Mouse (Mus musculus): ENCODE measurements at regions not wholly inside any gene's neighbourhood (a gene's known extent, or its start where the extent isn't known, plus 50 kb on each side); places are given as distances from the start of the nearest gene placed in this dataset.

GRCm38 (mm10) chr13:34576392-34576791 lies 76.9 kb downstream of the Pxdc1 start:
- Histone ChIP-seq H3K4me2 (ENCODE audit: low read depth, low read length) (no peak overlapping the region), H3K4me3 (ENCODE audit: low read depth, low read length) (no peak overlapping the region), H3K4me1 (ENCODE audit: insufficient read depth) (no peaks in the 10 kb centered on the region), H3K9me3 (ENCODE audit: low read length) (no peaks in the 10 kb centered on the region), H3K27me3 (ENCODE audit: insufficient read depth, low read length) (no peaks in the 10 kb centered on the region), H3K36me3 (replicated peaks; ENCODE audit: insufficient read depth, low read length) (no peaks in the 10 kb centered on the region), H3K9ac (replicated peaks) (no peak overlapping the region), H3K27ac (ENCODE audit: low read depth) (no peak overlapping the region)
- ATAC-seq (no peak), DNase-seq (no peak)
- TF ChIP-seq EP300 (IDR thresholded peaks at IDR 0.05; ENCODE audit: low read depth) (no peak), CTCF (IDR thresholded peaks at IDR 0.05; ENCODE audit: low read depth) (no peak)
- 79% methylated on average over 2 of the region's 2 CpGs for WGBS (ENCODE audit: insufficient replicate concordance)

DNA sequence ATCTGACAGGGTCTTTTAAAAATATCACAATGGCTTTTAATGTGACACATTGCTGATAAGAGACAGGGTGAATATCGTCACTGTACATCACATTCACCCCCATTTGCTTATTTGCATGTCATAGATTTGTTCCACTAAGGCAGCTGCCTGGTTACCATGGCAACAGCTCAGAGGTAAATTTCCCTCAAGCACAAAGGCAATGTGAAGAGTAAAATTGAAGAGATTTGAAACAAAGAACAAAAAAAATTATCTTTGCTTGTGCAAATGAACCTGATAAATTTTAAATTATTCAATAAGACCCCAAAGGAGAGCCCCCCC lies 77.3 kb downstream of the Pxdc1 start:
- H3K4me3 ChIP-seq (ENCODE audit: low read depth, low read length): no peak overlapping the region
- H3K9ac ChIP-seq (replicated peaks): no peak overlapping the region
- TF ChIP-seq EP300 (IDR thresholded peaks at IDR 0.05; ENCODE audit: low read depth): no peak
- H3K27me3 ChIP-seq (ENCODE audit: insufficient read depth, low read length): no peaks in the 10 kb centered on the region
- H3K9me3 ChIP-seq (ENCODE audit: low read length): no peaks in the 10 kb centered on the region
- 40% methylated on average over 1 of the region's 1 CpGs for WGBS (ENCODE audit: insufficient replicate concordance)
- DNase-seq (no peak), ATAC-seq (no peak)
- H3K36me3 ChIP-seq (replicated peaks; ENCODE audit: insufficient read depth, low read length): no peaks in the 10 kb centered on the region
- no peak overlapping the region for H3K27ac ChIP-seq (ENCODE audit: low read depth)
- H3K4me2 ChIP-seq (ENCODE audit: low read depth, low read length): no peak overlapping the region
- no peaks in the 10 kb centered on the region for H3K4me1 ChIP-seq (ENCODE audit: insufficient read depth)

DNA sequence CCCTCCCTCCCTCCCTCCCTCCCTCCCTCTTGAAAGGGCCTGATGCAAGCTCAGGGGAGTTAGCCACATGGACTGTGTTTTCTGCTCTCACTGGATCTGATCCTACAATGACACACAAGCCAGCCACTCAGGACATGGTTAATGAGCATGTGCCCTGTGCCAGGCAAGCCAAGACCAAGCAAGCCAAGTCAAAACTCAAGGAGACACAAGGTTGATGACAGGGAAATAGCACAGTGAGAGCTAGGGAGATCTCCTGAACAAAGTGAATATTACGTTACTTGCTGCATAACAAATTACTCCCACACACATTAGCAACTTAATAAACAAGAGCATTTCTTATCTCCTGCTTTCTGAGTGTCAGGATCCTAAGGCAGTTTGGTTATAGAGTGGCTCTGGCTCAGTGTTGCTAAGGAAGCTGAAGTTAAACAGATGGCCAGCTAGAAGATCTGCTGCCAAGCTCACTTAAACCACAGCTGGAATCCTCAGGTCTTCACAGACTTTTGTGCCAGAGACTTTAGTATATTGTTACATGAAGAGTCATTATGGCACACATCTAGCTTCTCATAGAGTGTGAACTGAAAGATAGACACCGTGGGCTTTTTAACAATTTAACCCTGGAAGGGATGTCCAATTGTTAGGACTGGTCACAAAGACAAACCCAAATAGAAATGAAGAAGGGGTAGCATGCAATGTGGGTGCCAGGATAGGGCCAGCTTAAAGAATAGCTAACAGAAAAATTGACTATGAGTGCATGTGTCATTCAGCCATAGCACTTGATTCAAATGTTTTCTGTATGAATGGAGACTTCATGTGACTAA lies 77.9 kb downstream of the Pxdc1 start:
- no peak for TF ChIP-seq EP300 (IDR thresholded peaks at IDR 0.05; ENCODE audit: low read depth)
- no peak for TF ChIP-seq CTCF (IDR thresholded peaks at IDR 0.05; ENCODE audit: low read depth)
- H3K36me3 ChIP-seq (replicated peaks; ENCODE audit: insufficient read depth, low read length): no peaks in the 10 kb centered on the region
- WGBS (ENCODE audit: insufficient replicate concordance): 66% methylated on average over 2 of the region's 2 CpGs
- H3K9me3 ChIP-seq (ENCODE audit: low read length): no peaks in the 10 kb centered on the region
- ATAC-seq (no peak), DNase-seq (no peak)
- no peak overlapping the region for H3K27ac ChIP-seq (ENCODE audit: low read depth)
- no peak overlapping the region for H3K4me3 ChIP-seq (ENCODE audit: low read depth, low read length)
- H3K27me3 ChIP-seq (ENCODE audit: insufficient read depth, low read length): no peaks in the 10 kb centered on the region
- H3K4me2 ChIP-seq (ENCODE audit: low read depth, low read length): no peak overlapping the region
- no peak overlapping the region for H3K9ac ChIP-seq (replicated peaks)
- H3K4me1 ChIP-seq (ENCODE audit: insufficient read depth): no peaks in the 10 kb centered on the region

DNA sequence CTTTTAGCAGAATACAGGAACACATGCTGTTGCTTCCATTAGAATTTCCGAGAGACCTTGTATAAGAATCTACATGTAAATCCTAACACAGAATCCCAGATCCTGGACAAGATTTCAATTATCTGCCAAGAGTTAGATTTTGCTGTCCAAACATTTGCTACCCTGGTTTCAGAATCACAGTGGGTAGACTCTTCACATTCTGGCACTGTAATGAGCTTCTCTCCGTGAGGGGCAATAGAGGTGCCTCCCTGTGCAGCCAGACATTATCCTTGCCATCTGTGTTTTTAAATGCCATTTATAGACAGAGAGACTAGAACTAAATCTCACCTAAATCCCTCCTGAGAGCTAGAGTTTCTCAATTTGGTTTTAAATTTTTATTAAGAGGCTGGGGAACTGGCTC lies 84.0 kb downstream of the Pxdc1 start:
- TF ChIP-seq CTCF (IDR thresholded peaks at IDR 0.05; ENCODE audit: low read depth): no peak
- TF ChIP-seq EP300 (IDR thresholded peaks at IDR 0.05; ENCODE audit: low read depth): no peak

DNA sequence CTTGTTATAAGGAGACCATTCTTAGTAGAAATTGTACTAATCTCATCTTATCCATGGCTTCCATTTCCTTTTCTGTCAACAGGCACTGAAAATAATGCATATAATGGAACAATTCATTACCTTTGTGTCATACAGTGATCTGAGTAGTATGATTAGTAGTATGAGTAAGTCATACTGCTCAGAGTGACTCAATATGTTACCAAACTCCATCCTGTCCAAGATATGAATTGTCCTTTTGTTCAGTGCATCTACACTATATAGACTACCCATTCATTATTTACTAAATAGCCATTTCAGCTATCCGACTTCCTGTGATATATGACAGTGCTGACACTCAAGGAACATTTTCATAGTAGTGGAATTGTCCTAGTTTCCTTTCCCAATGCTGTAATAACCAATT lies 86.6 kb downstream of the Pxdc1 start:
- ATAC-seq: no peak
- 71% methylated on average over 1 of the region's 1 CpGs for WGBS (ENCODE audit: insufficient replicate concordance)

More for the DNA sequence above, 84.0 kb downstream of the Pxdc1 start:
- H3K4me2 ChIP-seq (ENCODE audit: low read depth, low read length): no peak overlapping the region
- 73% methylated on average over 2 of the region's 2 CpGs for WGBS (ENCODE audit: insufficient replicate concordance)
- no peak overlapping the region for H3K27ac ChIP-seq (ENCODE audit: low read depth)
- DNase-seq: no peak
- H3K9me3 ChIP-seq (ENCODE audit: low read length): no peaks in the 10 kb centered on the region
- ATAC-seq: no peak
- H3K4me3 ChIP-seq (ENCODE audit: low read depth, low read length): no peak overlapping the region
- H3K9ac ChIP-seq (replicated peaks): no peak overlapping the region
- H3K36me3 ChIP-seq (replicated peaks; ENCODE audit: insufficient read depth, low read length): no peaks in the 10 kb centered on the region
- no peaks in the 10 kb centered on the region for H3K4me1 ChIP-seq (ENCODE audit: insufficient read depth)
- H3K27me3 ChIP-seq (ENCODE audit: insufficient read depth, low read length): no peaks in the 10 kb centered on the region

DNA sequence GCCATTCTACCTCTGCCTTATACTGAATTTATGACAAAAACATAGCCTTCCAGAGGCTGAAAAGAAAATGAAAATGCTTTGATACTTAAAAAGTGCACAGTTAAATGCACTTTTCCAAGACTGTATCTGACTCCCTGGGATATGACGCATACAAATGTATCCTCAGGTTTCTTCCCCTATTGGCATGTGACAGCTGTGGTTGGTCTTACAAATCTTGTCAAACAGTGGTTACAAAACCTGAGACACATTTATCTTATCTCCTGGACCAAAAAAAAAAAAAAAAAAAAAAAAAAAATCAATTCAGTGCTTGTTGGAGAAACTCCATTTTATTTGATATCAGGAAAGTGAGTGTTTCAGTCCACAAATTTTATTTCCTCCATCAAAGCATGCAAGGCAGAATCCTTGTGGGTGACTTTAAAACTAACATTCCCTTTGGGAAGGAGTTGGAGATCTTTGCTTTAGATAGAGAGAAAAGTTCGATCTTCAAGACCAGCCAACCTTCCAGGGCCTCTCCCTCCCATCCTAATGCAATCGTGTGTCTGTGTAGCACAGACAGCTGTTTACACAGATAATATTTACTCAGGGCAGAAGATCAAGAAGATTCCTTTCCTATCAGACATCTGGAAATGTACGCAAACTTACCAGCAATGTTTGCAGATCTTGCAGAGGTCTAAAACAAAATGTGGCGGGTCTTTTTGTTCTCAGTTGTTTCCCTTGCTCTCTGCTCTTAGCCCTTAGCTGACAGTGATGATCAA lies 103.0 kb downstream of the Pxdc1 start:
- TF ChIP-seq EP300 (IDR thresholded peaks at IDR 0.05; ENCODE audit: low read depth) (peak; percentile 40; the same call in 1 of the 2 replicates), CTCF (IDR thresholded peaks at IDR 0.05; ENCODE audit: low read depth) (no peak)
- no peak overlapping the region for H3K9ac ChIP-seq (replicated peaks)
- H3K4me1 ChIP-seq (ENCODE audit: insufficient read depth): peaks cover 8% of the 10 kb centered on the region
- no peak overlapping the region for H3K27ac ChIP-seq (ENCODE audit: low read depth)
- ATAC-seq (no peak), DNase-seq (no peak)
- H3K4me3 ChIP-seq (ENCODE audit: low read depth, low read length): no peak overlapping the region
- WGBS (ENCODE audit: insufficient replicate concordance): 45% methylated on average over 5 of the region's 5 CpGs
- no peaks in the 10 kb centered on the region for H3K9me3 ChIP-seq (ENCODE audit: low read length)
- no peaks in the 10 kb centered on the region for H3K36me3 ChIP-seq (replicated peaks; ENCODE audit: insufficient read depth, low read length)
- no peaks in the 10 kb centered on the region for H3K27me3 ChIP-seq (ENCODE audit: insufficient read depth, low read length)
- peak overlapping the region; percentile 27; the same call in 1 of the 2 replicates for H3K4me2 ChIP-seq (ENCODE audit: low read depth, low read length)

More for the DNA sequence above, 86.6 kb downstream of the Pxdc1 start:
- no peak overlapping the region for H3K9ac ChIP-seq (replicated peaks)
- no peak for DNase-seq
- no peak for TF ChIP-seq CTCF (IDR thresholded peaks at IDR 0.05; ENCODE audit: low read depth)
- TF ChIP-seq EP300 (IDR thresholded peaks at IDR 0.05; ENCODE audit: low read depth): no peak
- H3K36me3 ChIP-seq (replicated peaks; ENCODE audit: insufficient read depth, low read length): no peaks in the 10 kb centered on the region
- H3K9me3 ChIP-seq (ENCODE audit: low read length): no peaks in the 10 kb centered on the region
- no peaks in the 10 kb centered on the region for H3K27me3 ChIP-seq (ENCODE audit: insufficient read depth, low read length)
- H3K4me2 ChIP-seq (ENCODE audit: low read depth, low read length): no peak overlapping the region
- H3K4me1 ChIP-seq (ENCODE audit: insufficient read depth): no peaks in the 10 kb centered on the region
- H3K4me3 ChIP-seq (ENCODE audit: low read depth, low read length): no peak overlapping the region
- H3K27ac ChIP-seq (ENCODE audit: low read depth): no peak overlapping the region

Measured in liver, postnatal 0 days (tissue).